Mouse (Mus musculus) brain, embryonic 14.5 days (tissue): Measurements from ENCODE around the gene Usf1.

Experiments used
- CTCF ChIP-seq: fragments of 200-500 bp; IDR thresholded peaks from 2 replicates; pipeline ENCODE4 v1.5.1; 2012; ENCODE audit warnings: inconsistent platforms, mild to moderate bottlenecking, moderate library complexity, borderline replicate concordance; ENCODE audit not compliant: insufficient read depth, insufficient read length; ENCODE audit errors: extremely low read depth
- POLR2A ChIP-seq: fragments of 200-500 bp; IDR thresholded peaks from 2 replicates; pipeline ENCODE4 v1.6.1; 2012; ENCODE audit warnings: mild to moderate bottlenecking, inconsistent platforms, borderline replicate concordance; ENCODE audit not compliant: poor library complexity, insufficient read depth, insufficient read length, severe bottlenecking; ENCODE audit errors: extremely low read depth

DNA sequence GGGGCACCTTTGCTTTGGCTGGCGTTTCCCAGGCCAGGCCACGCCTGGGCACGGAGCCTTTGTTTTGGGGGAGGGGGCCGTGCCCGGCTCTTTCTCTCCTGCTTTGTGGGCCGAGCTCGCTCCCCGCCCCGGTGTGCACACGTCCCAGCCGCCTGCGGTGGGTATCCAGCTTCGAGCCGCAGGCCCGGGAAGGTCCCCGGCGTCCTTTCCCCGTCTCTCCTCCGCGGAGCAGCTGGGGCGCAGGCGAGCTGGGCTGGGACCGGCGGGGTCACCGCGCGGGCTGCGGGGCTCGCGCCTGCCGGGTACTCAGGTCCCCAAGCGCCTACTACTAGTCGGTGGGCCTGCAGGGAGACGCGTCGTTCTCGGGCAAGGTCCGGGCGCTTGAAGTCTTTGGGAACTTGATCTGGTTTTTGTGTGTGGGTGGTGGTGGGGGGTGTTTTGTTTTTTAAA, 404 bp downstream of the Usf1 start:
- no peak for TF ChIP-seq POLR2A
- no peak for TF ChIP-seq CTCF
